Mouse (Mus musculus) intestine, embryonic 14.5 days (tissue): ENCODE data around the gene Usp35. TPM values are rescaled to one million over a fixed set of nuclear protein-coding genes. Genes with fewer than 3 reads are reported as not detected.

Experiments
- ATAC-seq: fragments of 200-750 bp; cut with Nextera tagmentation; replicated peaks from 2 replicates; pipeline ENCODE4 v1.8.0; 2017; ENCODE audit warnings: low read depth, moderate number of reproducible peaks, moderate TSS enrichment, moderate library complexity; ENCODE audit not compliant: low FRiP score, low TSS enrichment
- DNase-seq: peaks from one replicate; pipeline ENCODE4 v3.0.0-alpha.2; 2018; ENCODE audit warnings: low spot score
- H3K27ac ChIP-seq: fragments of 300-500 bp; sonication (generic); 2 replicates; pipeline ENCODE4 v1.5.1; 2014; ENCODE audit warnings: low read depth, mild to moderate bottlenecking, control low read depth
- H3K27me3 ChIP-seq: fragments of 300-500 bp; sonication (generic); replicated peaks from 2 replicates; pipeline ENCODE4 v1.6.1; 2014; ENCODE audit warnings: low read length, control low read depth; ENCODE audit not compliant: control insufficient read depth, insufficient read depth
- H3K36me3 ChIP-seq: fragments of 300-500 bp; sonication (generic); 2 replicates; pipeline ENCODE4 v1.6.1; 2014; ENCODE audit warnings: low read length, control low read depth; ENCODE audit not compliant: control insufficient read depth, insufficient read depth
- H3K4me1 ChIP-seq: fragments of 300-500 bp; sonication (generic); replicated peaks from 2 replicates; pipeline ENCODE4 v1.6.1; 2014; ENCODE audit warnings: low read length, control low read depth, mixed read lengths; ENCODE audit not compliant: control insufficient read depth, insufficient read depth
- H3K4me2 ChIP-seq: fragments of 300-500 bp; sonication (generic); 2 replicates; pipeline ENCODE4 v1.6.1; 2014; ENCODE audit warnings: low read length
- H3K4me3 ChIP-seq: fragments of 300-500 bp; sonication (generic); 2 replicates; pipeline ENCODE4 v1.5.1; 2014; ENCODE audit warnings: low read depth, low read length, control low read depth, mixed read lengths
- H3K9ac ChIP-seq: fragments of 300-500 bp; sonication (generic); 2 replicates; pipeline ENCODE4 v1.6.1; 2014; ENCODE audit warnings: mild to moderate bottlenecking, low read length
- H3K9me3 ChIP-seq: fragments of 300-500 bp; sonication (generic); 2 replicates; pipeline ENCODE4 v1.6.1; 2016; ENCODE audit warnings: low read length, control low read depth; ENCODE audit not compliant: control insufficient read depth
- WGBS: fragments of 180-500 bp; shearing (Covaris S2); extraction: QIAGEN DNeasy Blood & Tissue Kit; methylation state at CpG from one replicate; pipeline ENCODE4 v1.1.7; 2014; 5-methylcytosine and 5-hydroxymethylcytosine counted together
- polyA plus RNA-seq: library from polyadenylated mRNA; unstranded; fragments of >200 nt; fragmentation: Nextera tagmentation; extraction: Ambion mirVana; gene quantifications from 2 replicates; pipeline ENCODE4 v1.2.1, GENCODE M21; 2014

The Usp35 gene
- polyA plus RNA-seq, 1 experiment from 2014 or later: 2.1 TPM

DNA sequence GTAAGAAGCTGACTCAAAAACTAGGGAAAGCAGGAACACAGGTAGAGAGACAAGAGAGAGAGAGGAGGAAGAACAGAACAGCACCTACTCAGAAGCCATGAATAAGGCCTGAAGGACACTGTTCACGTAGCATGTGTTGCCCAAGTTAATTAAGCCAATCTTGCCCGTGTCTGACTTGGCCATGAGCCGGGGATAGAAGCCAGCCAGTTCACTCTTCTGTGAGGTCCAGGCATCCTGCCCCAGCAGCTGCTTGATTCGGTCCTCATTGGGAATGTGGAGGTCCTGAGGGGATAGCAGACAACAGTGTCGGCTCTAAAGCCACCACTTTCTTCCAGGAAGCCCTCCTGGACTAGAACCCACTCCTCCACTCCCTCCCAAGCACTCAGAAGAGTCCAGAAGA, 17.2 kb downstream of the Usp35 start:
- Histone ChIP-seq H3K9me3 (no peaks in the 10 kb centered on the region), H3K27ac (no peak overlapping the region), H3K4me1 (no peaks in the 10 kb centered on the region), H3K4me2 (no peak overlapping the region), H3K36me3 (peaks cover 34% of the 10 kb centered on the region), H3K27me3 (no peaks in the 10 kb centered on the region), H3K4me3 (no peak overlapping the region), H3K9ac (no peak overlapping the region)
- no peak for DNase-seq
- 93% methylated on average over 5 of the region's 5 CpGs for WGBS
- ATAC-seq: no peak

DNA sequence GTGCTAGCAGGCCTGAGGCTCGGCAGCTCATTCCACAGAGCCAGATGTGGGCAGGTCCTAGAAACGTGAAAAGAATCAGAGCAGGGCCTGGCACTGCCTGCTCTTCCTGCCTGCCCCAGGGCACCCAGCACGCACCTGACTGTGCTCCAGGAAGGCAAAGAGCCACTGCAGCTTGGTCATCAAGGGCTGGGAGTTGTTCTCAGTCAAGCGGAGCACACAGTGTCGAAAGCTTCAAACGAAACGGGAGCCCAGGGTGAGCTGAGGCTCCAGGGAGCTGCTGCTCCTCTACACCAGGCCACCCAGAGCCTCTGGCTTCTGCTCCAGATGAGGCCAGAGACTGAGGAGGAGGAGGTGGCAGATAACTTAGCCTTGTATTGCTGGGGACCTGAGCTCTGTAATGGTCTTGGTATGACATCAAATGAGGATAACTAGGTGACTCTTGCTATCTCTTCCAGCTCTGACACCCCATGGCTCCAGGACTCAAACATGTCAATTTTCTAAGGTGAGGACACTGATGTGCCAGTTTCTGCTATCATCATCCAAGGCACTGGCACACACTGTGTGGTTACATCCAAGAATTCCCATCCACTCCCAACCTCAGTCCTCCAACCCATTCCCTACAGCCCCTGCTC, 18.3 kb downstream of the Usp35 start:
- H3K4me1 ChIP-seq: no peaks in the 10 kb centered on the region
- H3K4me2 ChIP-seq: no peak overlapping the region
- 79% methylated on average over 7 of the region's 7 CpGs for WGBS
- no peaks in the 10 kb centered on the region for H3K27me3 ChIP-seq
- peaks cover 39% of the 10 kb centered on the region for H3K36me3 ChIP-seq
- DNase-seq (no peak), ATAC-seq (no peak)
- H3K9me3 ChIP-seq: no peaks in the 10 kb centered on the region
- H3K27ac ChIP-seq: no peak overlapping the region
- H3K9ac ChIP-seq: no peak overlapping the region
- H3K4me3 ChIP-seq: no peak overlapping the region

DNA sequence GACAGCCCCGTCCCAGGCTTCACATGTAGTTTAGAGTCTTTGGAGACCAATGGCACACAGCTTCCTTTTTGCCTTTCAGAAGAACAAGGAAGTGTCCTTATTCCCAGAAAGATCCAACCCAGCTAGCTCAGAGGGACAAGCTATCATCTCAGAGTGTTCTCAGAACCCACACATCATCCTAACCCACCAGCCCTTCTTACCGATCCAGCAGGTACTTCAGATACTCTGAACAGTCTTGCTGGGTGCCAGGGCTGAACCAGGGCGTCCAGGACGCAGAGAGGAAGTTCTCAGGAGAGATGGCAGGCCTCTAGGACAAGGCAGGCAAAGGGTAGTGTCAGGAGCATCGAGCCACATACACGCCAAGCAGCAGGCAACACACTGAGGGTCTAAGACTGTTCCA, 19.0 kb downstream of the Usp35 start:
- Histone ChIP-seq H3K4me2 (no peak overlapping the region), H3K27me3 (no peaks in the 10 kb centered on the region)
- ATAC-seq: no peak

DNA sequence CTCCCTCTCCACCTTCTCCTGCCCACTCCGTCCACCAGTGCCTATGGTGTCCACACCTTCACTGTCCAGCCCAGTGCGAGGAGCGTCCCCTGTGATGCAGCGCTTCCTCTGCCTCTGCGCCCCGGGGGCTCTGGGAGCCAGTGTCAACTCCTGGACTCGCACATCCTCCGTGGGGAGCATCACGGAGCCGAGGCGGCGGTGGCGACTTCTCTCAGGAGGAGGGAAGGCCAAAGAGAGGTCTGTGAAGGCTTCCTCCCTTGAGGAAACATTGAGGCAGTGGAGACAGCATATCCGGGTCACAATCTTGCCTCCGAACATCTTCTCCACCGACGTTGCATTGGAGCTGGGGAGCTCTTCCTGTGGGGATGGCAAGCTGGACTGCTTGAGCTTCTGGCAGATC, 19.6 kb downstream of the Usp35 start:
- Histone ChIP-seq H3K4me2 (no peak overlapping the region), H3K27me3 (no peaks in the 10 kb centered on the region), H3K36me3 (peaks cover 51% of the 10 kb centered on the region), H3K27ac (no peak overlapping the region), H3K9ac (no peak overlapping the region), H3K4me3 (no peak overlapping the region), H3K4me1 (no peaks in the 10 kb centered on the region), H3K9me3 (no peaks in the 10 kb centered on the region)
- DNase-seq (no peak), ATAC-seq (no peak)
- 91% methylated on average over 17 of the region's 17 CpGs for WGBS

More for the DNA sequence above, 19.0 kb downstream of the Usp35 start:
- DNase-seq: no peak
- H3K9ac ChIP-seq: no peak overlapping the region
- WGBS: 87% methylated on average over 6 of the region's 6 CpGs
- no peaks in the 10 kb centered on the region for H3K4me1 ChIP-seq
- H3K4me3 ChIP-seq: no peak overlapping the region
- no peaks in the 10 kb centered on the region for H3K9me3 ChIP-seq
- peaks cover 45% of the 10 kb centered on the region for H3K36me3 ChIP-seq
- no peak overlapping the region for H3K27ac ChIP-seq

- no peaks in the 10 kb centered on the region for H3K9me3 ChIP-seq
- no peaks in the 10 kb centered on the region for H3K4me1 ChIP-seq
- no peaks in the 10 kb centered on the region for H3K27me3 ChIP-seq
- DNase-seq (no peak), ATAC-seq (no peak)
- 93% methylated on average over 14 of the region's 14 CpGs for WGBS
- H3K4me2 ChIP-seq: no peak overlapping the region
- H3K27ac ChIP-seq: no peak overlapping the region
- H3K36me3 ChIP-seq: peaks cover 55% of the 10 kb centered on the region
- no peak overlapping the region for H3K4me3 ChIP-seq
- no peak overlapping the region for H3K9ac ChIP-seq
Observed at GRCm38 (mm10) chr7:97311620-97312019, 20.2 kb downstream of the Usp35 start.

- no peaks in the 10 kb centered on the region for H3K4me1 ChIP-seq
- H3K9me3 ChIP-seq: no peaks in the 10 kb centered on the region
- no peak overlapping the region for H3K4me3 ChIP-seq
- peaks cover 65% of the 10 kb centered on the region for H3K36me3 ChIP-seq
- no peak overlapping the region for H3K4me2 ChIP-seq
- ATAC-seq: no peak
- WGBS: 87% methylated on average over 3 of the region's 3 CpGs
- no peak overlapping the region for H3K27ac ChIP-seq
- no peaks in the 10 kb centered on the region for H3K27me3 ChIP-seq
- no peak overlapping the region for H3K9ac ChIP-seq
- no peak for DNase-seq
Observed at GRCm38 (mm10) chr7:97310341-97310635, 21.5 kb downstream of the Usp35 start.

DNA sequence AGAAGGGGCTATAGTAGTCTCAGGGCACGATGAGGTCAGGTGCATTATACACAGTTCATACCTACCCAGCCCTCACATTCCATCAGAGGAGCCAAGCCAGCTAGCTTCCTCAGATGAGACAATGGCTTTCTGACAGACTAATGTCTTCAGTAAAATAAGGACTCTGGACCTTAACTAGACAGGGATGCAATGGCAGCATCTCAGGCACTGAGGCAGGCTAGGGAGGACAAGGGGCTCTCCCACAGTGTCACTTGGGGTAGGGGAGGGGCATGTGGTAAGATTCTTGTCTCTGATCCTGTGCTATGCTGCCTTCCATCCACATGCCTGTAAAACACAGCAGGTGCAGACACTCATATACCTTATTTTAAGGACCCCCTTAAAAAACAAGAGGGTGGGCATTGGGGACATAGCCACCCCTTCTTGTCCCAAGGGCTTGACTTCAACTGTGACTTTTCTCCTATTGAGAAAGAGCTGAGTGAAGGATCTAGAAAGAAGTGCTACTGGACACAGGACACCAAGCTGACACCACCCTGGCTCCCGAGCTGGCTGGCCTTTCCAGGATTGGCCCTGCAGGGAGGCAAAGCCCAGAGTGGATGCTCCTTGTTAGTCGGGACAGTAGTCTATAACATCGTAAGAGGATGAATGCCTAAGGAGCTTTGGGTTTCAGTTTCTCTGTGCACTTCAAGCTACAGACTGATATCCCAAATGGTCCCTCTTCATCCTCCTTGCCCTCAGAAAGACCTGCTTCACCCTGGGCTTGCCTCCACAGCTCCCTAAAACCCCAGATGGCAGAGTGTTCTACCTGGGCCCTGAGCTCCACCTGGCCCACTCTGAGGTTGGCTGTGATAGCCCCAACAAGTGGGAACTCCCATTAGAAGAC, 22.1 kb downstream of the Usp35 start:
- no peak overlapping the region for H3K4me3 ChIP-seq
- no peaks in the 10 kb centered on the region for H3K4me1 ChIP-seq
- DNase-seq (peak; percentile 44), ATAC-seq (no peak)
- H3K4me2 ChIP-seq: no peak overlapping the region
- H3K27me3 ChIP-seq: no peaks in the 10 kb centered on the region
- H3K27ac ChIP-seq: no peak overlapping the region
- H3K9ac ChIP-seq: no peak overlapping the region
- WGBS: 83% methylated on average over 4 of the region's 4 CpGs
- H3K36me3 ChIP-seq: peaks cover 70% of the 10 kb centered on the region
- no peaks in the 10 kb centered on the region for H3K9me3 ChIP-seq

GRCm38 (mm10) chr7:97307546-97307945, 24.3 kb downstream of the Usp35 start:
- Histone ChIP-seq H3K9ac (no peak overlapping the region), H3K27ac (no peak overlapping the region), H3K4me3 (no peak overlapping the region), H3K27me3 (no peaks in the 10 kb centered on the region), H3K4me2 (no peak overlapping the region), H3K4me1 (no peaks in the 10 kb centered on the region), H3K36me3 (peaks cover 84% of the 10 kb centered on the region), H3K9me3 (no peaks in the 10 kb centered on the region)
- ATAC-seq (no peak), DNase-seq (peak; percentile 31)
- WGBS: 100% methylated on average over 1 of the region's 1 CpGs

DNA sequence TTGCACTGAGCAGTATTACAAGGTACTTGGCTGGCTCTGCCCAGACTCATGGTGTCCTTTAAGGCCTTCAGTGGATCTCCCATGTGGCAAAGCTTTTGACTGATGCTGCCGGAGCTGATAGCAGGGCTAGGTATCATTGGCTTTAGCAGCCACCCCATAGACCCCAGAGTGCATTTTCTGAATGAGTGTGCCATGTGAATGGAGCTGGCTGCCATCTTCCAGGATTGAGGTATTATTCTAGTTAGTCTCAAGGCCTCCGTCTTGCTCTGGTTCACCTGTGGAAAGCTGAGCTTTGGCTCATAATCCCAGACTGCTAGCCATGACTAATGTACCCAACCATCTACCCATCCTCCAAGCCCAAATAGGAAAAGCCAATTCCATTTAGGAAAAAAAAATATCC, 25.0 kb downstream of the Usp35 start:
- H3K9me3 ChIP-seq: no peaks in the 10 kb centered on the region
- H3K36me3 ChIP-seq: peaks cover 87% of the 10 kb centered on the region
- H3K4me2 ChIP-seq: no peak overlapping the region
- H3K9ac ChIP-seq: no peak overlapping the region
- H3K4me3 ChIP-seq: no peak overlapping the region
- 91% methylated on average over 2 of the region's 2 CpGs for WGBS
- DNase-seq: peak; percentile 48
- no peak overlapping the region for H3K27ac ChIP-seq
- no peaks in the 10 kb centered on the region for H3K27me3 ChIP-seq
- ATAC-seq: no peak
- H3K4me1 ChIP-seq: no peaks in the 10 kb centered on the region
